Comparison of ENCODE assay signal across 15 mouse cellular contexts in the genomic region with DNA sequence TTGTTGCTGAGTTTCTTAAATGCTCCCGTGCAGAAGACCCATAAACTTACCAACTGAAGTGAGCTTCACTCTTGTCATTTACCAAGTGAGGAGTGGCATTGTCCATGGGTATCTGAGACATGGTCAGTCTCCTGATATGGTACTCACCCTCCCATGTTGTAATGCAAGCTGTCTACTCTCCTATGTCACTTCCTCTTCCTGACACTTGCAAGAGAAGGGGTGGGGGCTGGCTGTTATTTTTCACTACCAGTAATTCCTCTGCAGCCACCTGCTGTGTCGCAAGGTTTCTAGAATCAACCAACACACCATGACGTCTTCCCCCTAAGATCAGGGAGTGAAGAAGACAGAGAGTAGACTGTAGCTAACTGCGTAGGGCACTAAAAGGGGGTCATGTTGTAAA.
DNase-seq lines count a peak whose midpoint lies in the region; ATAC-seq and TF ChIP-seq lines count a peak whose summit lies in the region.
"Had no signal": no experiment of that assay in that cellular context is flagged by ENCODE, and none has a peak within 500 bp of the region (broad histone marks: within the 10 kb centered on the region; RNA-seq: fewer than 3 reads in every experiment).

No protein-coding gene starts in this region.

- 0 out of 2 replicates have a peak overlapping the region, but pooled peaks have one; percentile 29 for H3K4me3 ChIP-seq in bone marrow macrophage, adult 2 months (ENCODE audit: insufficient read depth, low read length)
- no peak overlapping the region for H3K4me3 ChIP-seq in liver, embryonic 15.5 days (replicated peaks)
- H3K4me3 ChIP-seq in kidney, embryonic 16.5 days (ENCODE audit: low read length), result no peak overlapping the region
- H3K4me3 ChIP-seq: embryonic facial prominence, embryonic 12.5 days; midbrain, embryonic 15.5 days had no signal

- DNase-seq in heart, adult 11 months, result peak; percentile 90
- no peak for DNase-seq in heart, postnatal 25 days (ENCODE audit: low spot score)
- no peak for DNase-seq in right cerebral cortex, adult 18-20 months
- DNase-seq in urinary bladder, postnatal 14 days (ENCODE audit: low spot score), result no peak
- DNase-seq: adrenal gland, postnatal 25 days; cerebellum, adult 8-10 months; heart, postnatal 4 days had no signal

- no peak overlapping the region for H3K9ac ChIP-seq in liver, embryonic 15.5 days
- no peak overlapping the region for H3K9ac ChIP-seq in kidney, embryonic 16.5 days (replicated peaks; ENCODE audit: low read length)
- H3K9ac ChIP-seq: embryonic facial prominence, embryonic 12.5 days; midbrain, embryonic 15.5 days had no signal

- TF ChIP-seq POLR2A in bone marrow macrophage, adult 2 months (IDR thresholded peaks at IDR 0.05; ENCODE audit: borderline replicate concordance, low read depth, low read length), result no peak

- no peaks in the 10 kb centered on the region; the same call in 1 of the 2 replicates for H3K27me3 ChIP-seq in liver, embryonic 15.5 days
- H3K27me3 ChIP-seq in kidney, embryonic 16.5 days (ENCODE audit: insufficient read depth, low read length), result no peaks in the 10 kb centered on the region
- H3K27me3 ChIP-seq: embryonic facial prominence, embryonic 12.5 days; midbrain, embryonic 15.5 days; Patski had no signal

- H3K4me2 ChIP-seq in liver, embryonic 15.5 days, result peak overlapping the region; percentile 16; the same call in 1 of the 2 replicates
- H3K4me2 ChIP-seq in kidney, embryonic 16.5 days (replicated peaks; ENCODE audit: low read depth, low read length), result no peak overlapping the region
- H3K4me2 ChIP-seq: embryonic facial prominence, embryonic 12.5 days; midbrain, embryonic 15.5 days had no signal

- peak overlapping the region; percentile 83 for H3K27ac ChIP-seq in bone marrow macrophage, adult 2 months (ENCODE audit: insufficient read depth, low read depth, low read length)
- H3K27ac ChIP-seq in liver, embryonic 15.5 days (replicated peaks), result no peak overlapping the region
- no peak overlapping the region for H3K27ac ChIP-seq in kidney, embryonic 16.5 days (ENCODE audit: low read length)
- H3K27ac ChIP-seq: embryonic facial prominence, embryonic 12.5 days; kidney, postnatal 0 days; midbrain, embryonic 15.5 days had no signal

- H3K9me3 ChIP-seq in liver, embryonic 15.5 days (replicated peaks), result no peaks in the 10 kb centered on the region
- no peaks in the 10 kb centered on the region for H3K9me3 ChIP-seq in kidney, embryonic 16.5 days (ENCODE audit: low read length)
- H3K9me3 ChIP-seq: embryonic facial prominence, embryonic 12.5 days; midbrain, embryonic 15.5 days had no signal

- 22% methylated on average over 4 of the region's 4 CpGs for WGBS in liver, embryonic 15.5 days (ENCODE audit: insufficient replicate concordance)
- 81% methylated on average over 4 of the region's 4 CpGs for WGBS in kidney, embryonic 16.5 days

- H3K4me1 ChIP-seq in bone marrow macrophage, adult 2 months (ENCODE audit: control insufficient read depth, insufficient read depth, low read length), result peaks cover 17% of the 10 kb centered on the region
- peaks cover 17% of the 10 kb centered on the region for H3K4me1 ChIP-seq in liver, embryonic 15.5 days (replicated peaks)
- 0 out of 2 replicates have a peak, but pooled peaks cover 3% of the 10 kb centered on the region for H3K4me1 ChIP-seq in kidney, embryonic 16.5 days (ENCODE audit: insufficient read depth, low read length)
- H3K4me1 ChIP-seq: embryonic facial prominence, embryonic 12.5 days; midbrain, embryonic 15.5 days had no signal

- TF ChIP-seq CTCF in bone marrow macrophage, adult 2 months (IDR thresholded peaks at IDR 0.05; ENCODE audit: low read depth, low read length), result no peak

- intact Hi-C loops in heart, postnatal 25 days (cut with DNase I), result loop anchor here (5.0 kb wide), 2 partner anchors 35 to 355 kb away; no protein-coding TSS in a partner anchor

- ATAC-seq in liver, embryonic 15.5 days (ENCODE audit: insufficient read depth), result peak; percentile 23; the same call in 1 of the 2 replicates
- ATAC-seq in neutrophil, adult 5-6 weeks (ENCODE audit: extremely low read depth, insufficient number of reproducible peaks, low FRiP score, poor library complexity, severe bottlenecking), result peak; percentile 81
- ATAC-seq in kidney, embryonic 16.5 days (ENCODE audit: low FRiP score, low TSS enrichment), result no peak
- ATAC-seq: Patski had no signal

- no peaks in the 10 kb centered on the region for H3K36me3 ChIP-seq in liver, embryonic 15.5 days (replicated peaks)
- no peaks in the 10 kb centered on the region for H3K36me3 ChIP-seq in kidney, embryonic 16.5 days (ENCODE audit: insufficient read depth, low read length)
- H3K36me3 ChIP-seq: embryonic facial prominence, embryonic 12.5 days; midbrain, embryonic 15.5 days had no signal
